Mouse (Mus musculus) ES-E14 (cell line): ENCODE data around the gene Hjurp.

Source experiments
- MAFK ChIP-seq: IDR thresholded peaks from 2 replicates; pipeline ENCODE4 v1.6.1; 2014; ENCODE audit warnings: mild to moderate bottlenecking, low read depth, low read length, inconsistent platforms; ENCODE audit not compliant: insufficient read depth
- ZNF384 ChIP-seq: IDR thresholded peaks from 2 replicates; pipeline ENCODE4 v1.6.1; 2012; ENCODE audit warnings: low read depth, low read length, inconsistent platforms

- TF ChIP-seq ZNF384, result no peak
- no peak for TF ChIP-seq MAFK
Observed at GRCm38 (mm10) chr1:88309020-88309419, 31.6 kb upstream of the Hjurp start.
